Mouse (Mus musculus) heart, embryonic 11.5 days (tissue): ENCODE measurements around the gene Slc2a13. TPM values are rescaled to one million over a fixed set of nuclear protein-coding genes. Genes with fewer than 3 reads are reported as not detected.

Source experiments
- ATAC-seq: fragments of 200-750 bp; cut with Nextera tagmentation; replicated peaks from 2 replicates; pipeline ENCODE4 v1.8.0; 2017; ENCODE audit warnings: moderate library complexity; ENCODE audit not compliant: insufficient number of reproducible peaks, low FRiP score, low TSS enrichment
- H3K27ac ChIP-seq: fragments of 300-500 bp; sonication (generic); 2 replicates; pipeline ENCODE4 v1.5.1; 2014; ENCODE audit warnings: mild to moderate bottlenecking, low read depth, low read length
- H3K27me3 ChIP-seq: fragments of 300-500 bp; sonication (generic); 2 replicates; pipeline ENCODE4 v1.6.1; 2014; ENCODE audit warnings: mild to moderate bottlenecking, low read length, mixed read lengths; ENCODE audit not compliant: control insufficient read depth, insufficient read depth
- H3K36me3 ChIP-seq: fragments of 300-500 bp; sonication (generic); 2 replicates; pipeline ENCODE4 v1.6.1; 2014; ENCODE audit warnings: mild to moderate bottlenecking, low read length, moderate library complexity, mixed read lengths; ENCODE audit not compliant: control insufficient read depth, insufficient read depth
- H3K4me1 ChIP-seq: fragments of 300-500 bp; sonication (generic); 2 replicates; pipeline ENCODE4 v1.6.1; 2014; ENCODE audit warnings: low read length; ENCODE audit not compliant: control insufficient read depth, insufficient read depth
- H3K4me2 ChIP-seq: fragments of 300-500 bp; sonication (generic); 2 replicates; pipeline ENCODE4 v1.6.1; 2014; ENCODE audit warnings: mild to moderate bottlenecking, moderate library complexity
- H3K4me3 ChIP-seq: fragments of 300-500 bp; sonication (generic); 2 replicates; pipeline ENCODE4 v1.5.1; 2014; ENCODE audit warnings: low read depth, low read length
- H3K9ac ChIP-seq: fragments of 300-500 bp; sonication (generic); 2 replicates; pipeline ENCODE4 v1.6.1; 2014; ENCODE audit warnings: mild to moderate bottlenecking, low read depth, low read length, moderate library complexity
- H3K9me3 ChIP-seq: fragments of 300-500 bp; sonication (generic); replicated peaks from 2 replicates; pipeline ENCODE4 v1.6.1; 2016; ENCODE audit warnings: low read length; ENCODE audit not compliant: control insufficient read depth
- WGBS: fragments of 180-500 bp; shearing (Covaris S2); extraction: QIAGEN DNeasy Blood & Tissue Kit; methylation state at CpG from one replicate; pipeline ENCODE4 v1.1.7; 2014; ENCODE audit not compliant: insufficient replicate concordance; 5-methylcytosine and 5-hydroxymethylcytosine counted together
- polyA plus RNA-seq: library from polyadenylated mRNA; unstranded; fragments of >200 nt; fragmentation: Nextera tagmentation; extraction: Ambion mirVana; gene quantifications from 2 replicates; pipeline ENCODE4 v1.2.1, GENCODE M21; 2014

Gene Slc2a13
- polyA plus RNA-seq, 1 experiment from 2014 or later: 1.9 TPM

DNA sequence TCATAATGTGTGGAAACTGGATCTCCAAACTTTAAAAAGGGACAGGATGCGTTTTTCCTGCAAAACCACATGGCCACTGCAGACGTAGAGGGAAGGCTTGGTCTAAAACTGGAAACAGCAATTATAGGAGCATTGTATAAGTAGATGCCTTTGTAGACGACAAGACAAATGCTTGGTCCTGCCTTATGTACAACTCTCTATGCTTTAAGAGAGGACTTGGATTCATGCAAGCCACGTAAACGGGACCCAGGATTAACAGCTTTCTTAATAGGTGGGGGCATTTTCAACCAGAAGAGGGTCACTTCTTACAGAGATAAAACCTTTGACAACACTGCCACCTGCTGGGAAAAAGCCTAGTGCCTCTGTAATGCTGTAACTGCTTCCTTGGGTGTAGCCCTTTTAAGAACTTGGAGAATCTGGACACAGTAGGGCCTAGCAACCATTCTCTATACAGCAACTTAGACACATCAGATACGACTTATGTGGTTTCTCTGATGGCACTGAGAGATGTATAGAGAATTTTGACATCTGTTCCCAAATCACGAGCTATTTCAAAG is 268.7 kb downstream of the Slc2a13 start:
- H3K9me3 ChIP-seq: no peaks in the 10 kb centered on the region
- ATAC-seq: no peak
- WGBS: 41% methylated on average over 7 of the region's 7 CpGs

DNA sequence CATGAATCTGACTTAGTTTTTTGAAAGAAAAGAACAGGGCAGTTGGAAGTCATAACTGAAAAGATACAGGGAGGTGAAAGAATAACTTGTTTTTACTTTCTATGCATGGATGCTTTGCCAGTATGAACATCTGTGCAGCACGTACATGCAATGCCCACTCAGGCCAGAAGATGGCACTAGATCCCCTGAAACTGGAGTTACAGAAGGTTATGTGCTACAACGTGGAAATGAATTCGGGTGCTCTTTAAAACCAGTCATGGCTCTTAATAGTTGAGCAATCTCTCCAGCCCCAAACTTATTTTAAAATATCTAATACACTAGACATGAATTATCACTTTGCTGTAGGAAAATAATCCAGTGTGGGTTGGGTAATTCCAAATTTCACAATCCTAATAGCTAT is 271.7 kb downstream of the Slc2a13 start:
- H3K36me3 ChIP-seq: no peaks in the 10 kb centered on the region
- H3K4me1 ChIP-seq: no peaks in the 10 kb centered on the region
- no peak overlapping the region for H3K4me2 ChIP-seq
- no peak overlapping the region for H3K27ac ChIP-seq
- no peaks in the 10 kb centered on the region for H3K27me3 ChIP-seq
- no peak for ATAC-seq
- 20% methylated on average over 3 of the region's 3 CpGs for WGBS
- H3K9me3 ChIP-seq: no peaks in the 10 kb centered on the region
- H3K9ac ChIP-seq: no peak overlapping the region
- H3K4me3 ChIP-seq: no peak overlapping the region

More for the DNA sequence above, 268.7 kb downstream of the Slc2a13 start:
- no peaks in the 10 kb centered on the region for H3K27me3 ChIP-seq
- H3K4me1 ChIP-seq: no peaks in the 10 kb centered on the region
- no peak overlapping the region for H3K4me2 ChIP-seq
- no peaks in the 10 kb centered on the region for H3K36me3 ChIP-seq
- no peak overlapping the region for H3K4me3 ChIP-seq
- H3K9ac ChIP-seq: no peak overlapping the region
- no peak overlapping the region for H3K27ac ChIP-seq

DNA sequence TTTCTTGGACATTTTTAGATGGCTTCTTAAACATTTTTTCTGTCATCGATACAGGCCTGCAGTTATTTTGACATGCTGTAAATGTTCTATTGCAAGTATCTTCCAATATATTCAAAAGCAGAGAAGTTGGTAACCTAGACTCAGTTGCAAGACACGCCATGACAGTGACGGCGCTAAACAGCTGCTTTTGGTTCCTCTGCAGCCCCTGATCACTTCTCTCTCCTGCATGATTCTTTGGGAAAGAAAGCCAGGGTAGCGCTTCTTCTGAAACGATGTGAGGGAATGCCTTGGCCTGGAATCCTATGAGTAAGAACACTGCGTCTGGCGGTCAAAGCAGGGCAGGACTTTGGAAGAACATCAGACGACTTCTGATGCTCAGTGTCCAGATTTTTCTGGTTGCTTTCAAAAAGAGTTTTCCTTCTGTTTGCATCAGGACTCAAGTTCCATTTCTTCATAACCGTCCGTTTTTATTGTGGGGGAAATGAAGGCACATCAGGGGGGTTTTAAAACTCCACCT is 273.7 kb downstream of the Slc2a13 start:
- no peak overlapping the region for H3K9ac ChIP-seq
- H3K9me3 ChIP-seq: no peaks in the 10 kb centered on the region
- ATAC-seq: no peak
- no peak overlapping the region for H3K27ac ChIP-seq
- no peaks in the 10 kb centered on the region for H3K36me3 ChIP-seq
- H3K4me3 ChIP-seq: no peak overlapping the region
- H3K27me3 ChIP-seq: no peaks in the 10 kb centered on the region
- H3K4me2 ChIP-seq: no peak overlapping the region
- no peaks in the 10 kb centered on the region for H3K4me1 ChIP-seq
- WGBS: 83% methylated on average over 11 of the region's 11 CpGs

GRCm38 (mm10) chr15:91283418-91283817 is 289.6 kb downstream of the Slc2a13 start:
- no peaks in the 10 kb centered on the region for H3K4me1 ChIP-seq
- H3K27ac ChIP-seq: no peak overlapping the region
- H3K4me3 ChIP-seq: no peak overlapping the region
- H3K36me3 ChIP-seq: no peaks in the 10 kb centered on the region
- H3K27me3 ChIP-seq: no peaks in the 10 kb centered on the region
- peaks cover 10% of the 10 kb centered on the region for H3K9me3 ChIP-seq
- no peak overlapping the region for H3K9ac ChIP-seq
- WGBS: 76% methylated on average over 3 of the region's 3 CpGs
- no peak for ATAC-seq
- no peak overlapping the region for H3K4me2 ChIP-seq

GRCm38 (mm10) chr15:91282822-91283221 is 290.2 kb downstream of the Slc2a13 start:
- Histone ChIP-seq H3K27ac (no peak overlapping the region), H3K9ac (no peak overlapping the region), H3K4me2 (no peak overlapping the region), H3K4me3 (no peak overlapping the region), H3K9me3 (peaks cover 8% of the 10 kb centered on the region), H3K4me1 (no peaks in the 10 kb centered on the region), H3K27me3 (no peaks in the 10 kb centered on the region), H3K36me3 (no peaks in the 10 kb centered on the region)
- no peak for ATAC-seq
- WGBS: 81% methylated on average over 7 of the region's 7 CpGs

DNA sequence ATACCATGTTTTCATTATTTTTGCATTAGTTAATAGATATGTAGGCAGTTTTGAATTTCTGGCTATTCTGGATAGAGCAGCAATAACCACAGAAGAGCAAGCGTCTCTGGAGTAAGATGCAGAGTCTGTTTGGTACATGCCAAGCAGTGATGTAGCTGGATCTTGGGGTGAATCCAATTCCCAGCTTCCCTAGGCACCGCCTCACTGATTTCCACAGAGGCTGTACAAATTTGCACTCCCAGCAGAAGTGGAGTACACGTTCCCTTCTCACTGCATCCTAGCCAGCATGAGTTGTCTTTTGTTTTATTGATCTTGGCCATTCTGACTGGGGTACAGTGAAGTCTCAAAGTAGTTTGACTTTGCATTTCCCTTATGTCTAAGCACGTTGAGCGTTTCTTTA is 291.5 kb downstream of the Slc2a13 start:
- ATAC-seq: no peak
- H3K36me3 ChIP-seq: no peaks in the 10 kb centered on the region
- no peak overlapping the region for H3K4me2 ChIP-seq
- H3K27me3 ChIP-seq: no peaks in the 10 kb centered on the region
- no peak overlapping the region for H3K4me3 ChIP-seq
- H3K4me1 ChIP-seq: no peaks in the 10 kb centered on the region
- no peak overlapping the region for H3K9ac ChIP-seq
- peaks cover 2% of the 10 kb centered on the region; the same call in 1 of the 2 replicates for H3K9me3 ChIP-seq
- H3K27ac ChIP-seq: no peak overlapping the region
- WGBS: 81% methylated on average over 5 of the region's 5 CpGs

DNA sequence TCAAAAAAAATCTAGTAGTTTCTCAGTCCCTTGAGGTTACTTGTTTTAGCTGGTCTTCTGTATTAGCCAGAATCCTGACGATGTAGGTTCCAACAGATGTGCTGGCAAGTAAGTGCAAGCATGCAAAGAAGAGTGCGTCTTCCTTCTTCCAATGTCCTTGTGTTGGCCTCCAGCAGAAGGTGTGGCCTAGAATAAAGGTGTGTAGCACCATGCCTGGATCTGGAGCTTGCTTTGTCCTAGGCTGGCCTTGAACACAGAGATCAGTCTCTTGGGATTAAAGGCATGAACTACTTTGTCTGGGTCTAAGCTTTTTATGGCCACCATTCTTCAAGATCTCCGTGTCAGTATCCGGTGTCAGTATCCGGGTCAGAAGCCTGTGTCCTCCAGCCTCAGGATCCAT is 293.5 kb downstream of the Slc2a13 start:
- Histone ChIP-seq H3K9me3 (no peaks in the 10 kb centered on the region), H3K9ac (no peak overlapping the region), H3K4me3 (no peak overlapping the region), H3K36me3 (no peaks in the 10 kb centered on the region), H3K4me1 (no peaks in the 10 kb centered on the region), H3K4me2 (no peak overlapping the region), H3K27me3 (no peaks in the 10 kb centered on the region), H3K27ac (no peak overlapping the region)
- 90% methylated on average over 5 of the region's 5 CpGs for WGBS
- no peak for ATAC-seq

GRCm38 (mm10) chr15:91275961-91276360 is 297.1 kb downstream of the Slc2a13 start:
- Histone ChIP-seq H3K9me3 (no peaks in the 10 kb centered on the region), H3K27me3 (no peaks in the 10 kb centered on the region), H3K4me3 (no peak overlapping the region), H3K4me2 (no peak overlapping the region), H3K4me1 (no peaks in the 10 kb centered on the region), H3K27ac (no peak overlapping the region), H3K9ac (no peak overlapping the region), H3K36me3 (no peaks in the 10 kb centered on the region)
- no peak for ATAC-seq
- WGBS: 66% methylated on average over 3 of the region's 3 CpGs

DNA sequence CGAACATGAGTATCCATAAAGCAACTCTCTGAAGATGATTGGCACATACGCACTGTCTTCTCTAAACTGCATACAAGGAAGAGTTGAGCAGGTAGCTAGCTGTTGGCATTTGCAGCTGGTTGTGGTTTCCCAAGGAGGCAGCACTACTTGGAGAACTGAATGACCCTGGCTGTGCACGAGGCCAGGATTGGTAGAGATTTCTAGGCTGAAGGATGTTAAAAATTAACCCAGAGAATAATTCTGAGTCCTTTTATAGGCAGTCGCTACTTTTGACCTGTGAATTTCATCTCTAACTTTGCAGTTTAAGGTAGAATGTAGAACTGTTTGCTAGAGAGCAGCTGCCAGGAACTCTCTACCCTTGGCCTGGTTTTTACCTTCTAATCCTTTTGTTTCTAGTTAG is 304.5 kb downstream of the Slc2a13 start:
- Histone ChIP-seq H3K4me2 (no peak overlapping the region), H3K27me3 (no peaks in the 10 kb centered on the region), H3K4me3 (no peak overlapping the region), H3K9ac (no peak overlapping the region), H3K36me3 (no peaks in the 10 kb centered on the region), H3K4me1 (no peaks in the 10 kb centered on the region), H3K9me3 (no peaks in the 10 kb centered on the region), H3K27ac (no peak overlapping the region)
- no peak for ATAC-seq
- WGBS: 85% methylated on average over 4 of the region's 4 CpGs
